Comparison of ENCODE assay signal across 8 mouse cellular contexts in genomic region chr1:157076781-157077705, GRCm38 (mm10). TPM values are rescaled to one million over a fixed set of nuclear protein-coding genes. Genes with fewer than 3 reads are reported as not detected.
A peak's percentile ranks its signal among the peaks of the same experiment; 100 is the strongest.
DNase-seq lines count a peak whose midpoint lies in the region; ATAC-seq and TF ChIP-seq lines count a peak whose summit lies in the region.

No protein-coding gene starts in this region.

- H3K27me3 ChIP-seq in intestine, postnatal 0 days (replicated peaks; ENCODE audit: control insufficient read depth, insufficient read depth, low read length), result no peaks in the 10 kb centered on the region
- H3K27me3 ChIP-seq in midbrain, embryonic 10.5 days (ENCODE audit: low read depth, poor library complexity, severe bottlenecking), result peaks cover 5% of the 10 kb centered on the region

- no peaks in the 10 kb centered on the region for H3K9me3 ChIP-seq in intestine, postnatal 0 days (ENCODE audit: control insufficient read depth)
- H3K9me3 ChIP-seq in midbrain, embryonic 10.5 days (replicated peaks), result no peaks in the 10 kb centered on the region

- H3K4me1 ChIP-seq in intestine, postnatal 0 days (replicated peaks; ENCODE audit: control insufficient read depth, insufficient read depth, low read length), result no peaks in the 10 kb centered on the region
- peaks cover 62% of the 10 kb centered on the region for H3K4me1 ChIP-seq in midbrain, embryonic 10.5 days

- TF ChIP-seq CTCF in intestine, postnatal 0 days (IDR thresholded peaks at IDR 0.05; ENCODE audit: low read depth), result peak; percentile 99

- no peak overlapping the region for H3K4me3 ChIP-seq in intestine, postnatal 0 days (ENCODE audit: low read depth, low read length)
- H3K4me3 ChIP-seq in midbrain, embryonic 10.5 days, result no peak overlapping the region

- no peak overlapping the region for H3K27ac ChIP-seq in intestine, postnatal 0 days (ENCODE audit: low read depth, low read length)
- H3K27ac ChIP-seq in midbrain, embryonic 10.5 days (replicated peaks), result no peak overlapping the region

- DNase-seq in adrenal gland, adult 2 months, result peak; percentile 91
- peak; percentile 90 for DNase-seq in embryo, embryonic 10.5 days (ENCODE audit: low spot score)
- peak; percentile 82 to 83 for DNase-seq in gastrocnemius, postnatal 36 days
- DNase-seq in left cerebral cortex, postnatal 25 days (ENCODE audit: low spot score in 2 of 2), result peak; percentile 90 to 92
- peak; percentile 86 for DNase-seq in midbrain, embryonic 10.5 days (ENCODE audit: low spot score)
- peak; percentile 77 to 84 for DNase-seq in right cerebral cortex, postnatal 36 days (ENCODE audit: low spot score in 2 of 2)
- peak; percentile 85 to 92 for DNase-seq in urinary bladder, postnatal 4 days (ENCODE audit: low spot score in 2 of 2)

- peak; percentile 62 for ATAC-seq in intestine, postnatal 0 days

- H3K36me3 ChIP-seq in intestine, postnatal 0 days (ENCODE audit: control insufficient read depth, insufficient read depth), result no peaks in the 10 kb centered on the region
- H3K36me3 ChIP-seq in midbrain, embryonic 10.5 days, result no peaks in the 10 kb centered on the region

- intact Hi-C loops in gastrocnemius, postnatal 36 days (cut with DNase I), result loop anchor here (2.0 kb wide), 2 partner anchors 160 to 334 kb away; no protein-coding TSS in a partner anchor
- intact Hi-C loops in left cerebral cortex, postnatal 25 days (cut with DNase I), result loop anchor here (1.0 to 5.0 kb wide), 4 partner anchors 38 to 335 kb away; partner anchors contain the start of gene Ralgps2

- H3K4me2 ChIP-seq in intestine, postnatal 0 days (replicated peaks; ENCODE audit: low read depth), result peak overlapping the region; percentile 52

- 53% methylated on average over 43 of the region's 43 CpGs for WGBS in intestine, postnatal 0 days
- 61% methylated on average over 43 of the region's 43 CpGs for WGBS in midbrain, embryonic 10.5 days

- no peak overlapping the region for H3K9ac ChIP-seq in intestine, postnatal 0 days (ENCODE audit: low read depth, low read length)

RNA-seq across cellular contexts. Expression of gene Tex35, which starts 31.4 kb away (rescaled TPM):
- not detected for total RNA-seq in adrenal gland, adult 2 months (2021)
- not detected in 2 replicates for polyA plus RNA-seq in adrenal gland, adult 2 months (2012; rRNA removed)
- total RNA-seq in gastrocnemius, postnatal 36 days (2021), result not detected
- not detected in 2 replicates for polyA plus RNA-seq in intestine, postnatal 0 days (2015; fragmentation: Nextera tagmentation; extraction: Ambion mirVana)
- total RNA-seq in left cerebral cortex, postnatal 25 days (2021), result not detected
- not detected in 2 replicates for polyA plus RNA-seq in midbrain, embryonic 10.5 days (2016; fragmentation: Nextera tagmentation; extraction: Ambion mirVana)
